Mouse (Mus musculus) skeletal muscle tissue, adult 2 months (tissue): ENCODE results near the gene Gm20431.
A peak's percentile ranks its signal among the peaks of the same experiment; 100 is the strongest.

ENCODE experiments used
- DNase-seq: peaks from one replicate; pipeline ENCODE4 v3.0.0-alpha.2; 2012; ENCODE audit warnings: low read depth, low spot score

Gene Gm20431

DNA sequence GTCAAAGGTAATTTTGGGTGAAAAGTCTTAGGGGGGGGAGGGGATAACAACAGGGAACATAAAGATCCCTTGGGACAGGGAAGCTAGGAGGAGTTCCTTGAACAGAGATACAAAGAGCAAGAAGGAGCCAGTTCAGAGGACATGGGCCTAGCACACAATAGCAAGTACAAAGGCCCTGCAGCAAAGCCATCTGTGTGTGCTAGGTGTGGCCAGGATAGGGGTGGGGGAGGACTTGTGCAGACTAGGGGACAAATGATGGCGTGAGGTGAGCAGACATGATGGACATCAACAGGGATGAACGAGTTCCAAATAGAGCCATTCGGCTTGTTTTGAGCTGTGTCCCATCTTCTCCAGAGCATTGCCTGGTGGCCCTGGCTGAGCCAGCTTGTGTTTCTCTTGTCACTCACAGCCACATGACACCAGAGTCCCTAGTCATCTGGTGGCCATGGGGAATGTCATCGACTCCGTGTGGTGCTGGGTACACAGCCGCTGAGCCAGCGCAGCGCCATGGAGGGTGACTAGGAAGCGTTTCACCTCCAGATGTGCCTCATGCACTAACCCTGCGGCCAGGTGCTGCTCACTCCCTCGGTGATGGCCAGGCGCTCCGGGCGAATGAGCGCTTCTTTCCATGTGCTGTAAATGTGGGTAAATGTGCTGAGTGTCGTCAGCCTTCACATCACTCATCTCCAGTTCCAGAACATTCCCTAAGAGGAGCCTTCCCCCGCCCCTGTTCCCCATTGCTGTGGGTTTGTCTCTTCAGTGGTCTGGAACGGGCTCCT, 89.7 kb downstream of the Gm20431 start:
- no peak for DNase-seq

DNA sequence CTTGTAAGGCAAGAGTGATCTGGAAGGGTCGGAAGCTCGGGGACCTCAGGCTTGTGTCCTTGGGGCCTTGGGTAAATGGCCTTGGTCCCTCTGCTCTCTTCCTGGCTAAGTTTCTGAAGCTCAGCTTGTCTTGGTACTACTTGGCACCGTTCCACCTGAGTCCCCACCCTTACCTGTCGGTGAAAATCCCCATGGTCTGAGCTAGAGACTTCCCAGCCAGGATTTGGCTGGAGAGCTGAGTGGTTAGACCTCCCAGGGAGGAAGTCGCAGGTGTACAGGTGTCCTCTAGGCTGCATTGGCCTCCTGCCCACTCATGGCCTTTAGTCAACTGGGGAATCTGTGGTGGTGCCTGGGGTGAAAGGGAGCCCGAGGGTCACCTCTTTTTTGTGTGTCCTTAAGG, 90.5 kb downstream of the Gm20431 start:
- DNase-seq, result no peak

DNA sequence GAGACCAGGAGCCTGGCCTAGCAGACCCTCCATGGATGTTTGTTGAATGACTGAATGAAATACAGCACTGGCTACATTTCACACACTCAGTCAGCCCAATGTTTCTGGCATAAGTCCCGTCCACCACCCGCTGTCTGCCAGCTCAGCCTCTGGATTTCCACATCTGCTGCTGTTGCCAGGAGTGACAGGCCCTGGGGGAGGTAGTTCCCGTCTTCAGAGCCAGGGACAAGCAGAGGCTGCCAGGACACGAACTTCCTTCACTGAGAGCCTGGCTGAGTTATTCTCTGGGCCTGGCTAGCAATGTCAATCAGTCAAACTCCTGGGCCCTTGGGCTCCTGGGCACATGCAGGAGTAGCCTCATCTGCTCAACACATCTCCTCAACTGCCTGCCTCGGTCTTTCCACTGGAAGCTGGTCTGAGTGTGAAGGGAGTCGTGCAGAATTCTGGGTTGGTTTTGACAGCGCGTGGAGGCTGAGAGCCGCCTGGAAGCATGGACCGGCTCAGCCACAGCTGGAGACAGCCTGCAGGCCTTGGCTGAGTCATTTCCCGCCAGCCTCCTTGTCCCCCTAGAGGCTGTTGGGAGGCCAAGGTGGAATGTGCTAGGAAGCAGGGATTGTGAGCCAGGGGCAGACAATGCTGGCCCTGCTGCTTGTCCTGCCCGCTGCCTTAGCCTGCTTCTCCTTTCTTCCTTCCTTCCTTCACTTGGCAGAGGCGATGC, 91.2 kb downstream of the Gm20431 start:
- DNase-seq, result peak; percentile 90

DNA sequence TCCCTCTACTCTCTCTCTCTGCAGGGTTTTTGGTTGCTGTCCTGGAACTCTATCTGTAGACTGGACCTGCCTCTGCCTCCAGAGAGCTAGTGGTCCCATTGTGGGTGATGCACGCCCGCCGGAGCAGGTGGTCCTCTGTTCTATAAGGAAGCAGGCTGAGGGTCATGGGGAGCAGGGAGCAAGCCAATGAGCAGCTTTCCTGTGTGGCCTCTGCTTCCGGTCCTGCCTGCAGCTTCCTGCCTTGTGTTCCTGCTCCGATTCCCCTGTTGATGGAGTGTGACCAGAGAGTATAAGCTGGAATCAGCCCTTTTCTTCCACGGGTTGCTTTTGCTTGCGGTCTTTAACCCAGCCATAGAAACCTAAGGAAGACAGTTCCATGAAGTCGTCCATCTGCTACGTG, 93.2 kb downstream of the Gm20431 start:
- DNase-seq, result no peak

DNA sequence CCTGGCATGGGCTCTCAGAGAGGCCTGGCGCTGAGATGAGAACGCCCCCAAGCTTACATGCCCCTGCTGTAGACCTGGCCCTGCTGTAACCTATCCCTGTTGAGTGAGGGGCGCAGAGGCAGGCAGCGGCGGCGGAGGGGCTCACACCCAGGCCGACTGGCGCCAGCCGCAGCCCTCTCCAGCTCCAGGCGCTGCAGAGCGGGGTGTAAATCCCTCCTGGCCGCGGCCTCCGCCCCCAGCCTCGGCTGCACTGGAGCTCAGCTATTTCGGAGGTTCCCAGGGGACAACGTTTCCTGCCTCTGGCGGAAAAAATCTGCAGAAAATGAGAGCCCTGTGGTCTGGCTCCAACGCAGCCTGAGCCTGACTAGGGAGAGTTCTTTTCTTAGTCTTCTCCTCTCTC, 95.6 kb downstream of the Gm20431 start:
- peak; percentile 74 for DNase-seq

DNA sequence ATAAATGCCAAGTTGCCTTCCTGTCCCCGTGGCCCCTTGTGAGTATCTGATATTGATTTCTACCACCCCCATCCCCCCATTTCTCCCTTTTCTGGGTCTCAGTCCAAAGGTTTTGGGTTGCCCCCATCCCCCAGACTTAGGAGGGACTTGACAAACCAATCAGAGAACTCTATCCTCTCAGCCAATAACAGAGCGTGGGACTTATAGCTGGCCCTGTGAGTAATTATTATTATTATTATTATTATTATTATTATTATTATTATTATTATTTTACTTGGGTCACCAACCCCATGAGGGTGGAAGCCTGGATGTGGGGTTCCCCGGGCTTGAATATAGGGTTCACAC, 96.0 kb downstream of the Gm20431 start:
- no peak for DNase-seq

DNA sequence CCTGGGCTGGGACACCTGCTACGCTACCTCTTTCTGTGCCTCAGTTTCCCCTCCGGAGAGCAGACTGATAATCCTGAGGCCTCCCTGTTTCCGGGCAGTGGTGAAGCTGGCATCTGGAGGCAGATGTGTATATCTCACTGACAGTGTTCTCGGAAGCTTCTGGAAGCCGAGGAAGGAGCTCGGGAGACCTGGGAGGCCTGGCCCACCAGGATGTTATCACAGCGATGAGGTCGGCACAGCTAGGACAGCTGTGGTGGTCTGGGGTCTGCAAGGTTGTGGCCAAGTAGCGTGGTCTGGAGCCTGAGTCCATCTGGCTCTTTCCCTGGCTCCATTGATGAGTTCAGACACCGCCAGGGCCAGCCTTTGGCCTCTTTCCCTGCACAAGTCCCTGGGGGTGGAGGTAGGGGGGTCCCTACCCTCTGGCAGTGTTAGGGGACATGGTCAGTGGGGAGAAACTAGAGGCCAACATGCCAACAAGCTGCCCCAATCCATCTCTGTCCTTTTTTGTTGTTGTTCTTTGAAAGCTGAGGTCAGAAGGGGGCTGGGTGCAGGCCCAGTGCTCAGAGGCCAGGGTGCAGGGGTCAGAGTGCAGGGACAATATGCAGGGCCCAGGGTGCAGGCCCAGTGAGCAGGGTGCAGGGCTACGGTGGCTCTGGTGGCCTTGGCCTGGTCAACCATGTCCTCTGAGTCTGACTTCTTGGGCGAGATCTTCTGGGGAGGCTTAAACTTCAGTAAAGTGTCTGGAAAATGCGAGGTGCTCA, 96.6 kb downstream of the Gm20431 start:
- DNase-seq, result no peak

DNA sequence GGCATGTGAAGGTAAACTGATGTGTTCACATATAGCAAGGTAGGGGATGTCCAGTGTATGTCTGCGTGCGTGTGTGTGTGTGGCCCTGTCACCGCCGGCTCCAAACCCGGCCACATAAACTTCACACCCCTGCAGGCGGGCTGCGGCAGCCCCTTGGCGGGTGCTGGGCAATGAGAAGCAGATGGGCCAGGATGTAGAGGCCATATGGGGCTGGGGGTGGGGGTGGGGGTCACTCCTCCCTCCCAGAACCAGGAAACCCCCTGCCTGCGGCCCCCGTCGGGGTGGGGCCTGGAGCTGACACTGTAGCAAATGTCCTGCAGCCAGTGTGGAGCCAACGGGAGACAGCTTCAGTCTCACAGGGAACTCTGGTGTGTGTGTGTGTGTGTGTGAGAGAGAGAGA, 97.6 kb downstream of the Gm20431 start:
- DNase-seq, result no peak

DNA sequence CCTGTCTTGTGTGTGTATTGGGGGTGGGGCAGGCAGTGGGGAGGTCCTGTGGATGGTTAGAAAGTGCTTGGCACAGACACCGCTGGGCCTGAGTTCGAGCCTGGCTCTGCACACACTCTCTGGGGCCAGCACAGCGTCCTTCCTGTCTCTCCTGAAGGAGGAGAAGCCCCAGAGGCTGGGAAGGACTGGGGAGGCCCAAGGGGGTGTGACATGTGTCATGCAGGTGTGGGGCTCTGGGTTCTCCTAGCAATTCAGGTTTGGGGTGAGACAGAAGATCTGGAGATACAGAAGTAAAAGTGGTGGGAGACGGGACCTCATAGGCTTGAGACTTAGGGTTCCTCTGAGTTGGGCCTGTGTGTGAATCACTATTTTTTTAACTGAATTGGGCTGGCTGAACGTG, 98.3 kb downstream of the Gm20431 start:
- DNase-seq, result no peak

DNA sequence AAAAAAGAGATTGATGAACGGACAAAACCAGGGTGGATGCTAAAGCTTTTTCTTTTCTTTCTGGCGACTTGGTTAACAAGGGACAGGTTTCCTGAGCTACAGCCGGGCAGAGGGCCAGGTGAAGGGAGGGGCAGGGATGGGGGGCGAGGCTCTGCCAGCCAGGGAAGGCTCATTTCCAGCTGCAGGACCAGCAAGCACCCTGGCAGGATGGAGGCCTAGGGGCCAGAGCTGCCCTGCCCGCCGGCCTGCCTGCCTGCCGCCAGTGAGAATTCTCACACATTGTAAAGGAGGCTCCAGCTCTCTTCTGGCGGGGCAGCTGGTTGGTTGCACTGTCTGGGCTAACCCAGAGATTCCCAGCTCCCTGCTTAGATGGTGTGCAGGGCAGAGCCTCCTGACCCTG, 99.2 kb downstream of the Gm20431 start:
- peak; percentile 39 for DNase-seq

DNA sequence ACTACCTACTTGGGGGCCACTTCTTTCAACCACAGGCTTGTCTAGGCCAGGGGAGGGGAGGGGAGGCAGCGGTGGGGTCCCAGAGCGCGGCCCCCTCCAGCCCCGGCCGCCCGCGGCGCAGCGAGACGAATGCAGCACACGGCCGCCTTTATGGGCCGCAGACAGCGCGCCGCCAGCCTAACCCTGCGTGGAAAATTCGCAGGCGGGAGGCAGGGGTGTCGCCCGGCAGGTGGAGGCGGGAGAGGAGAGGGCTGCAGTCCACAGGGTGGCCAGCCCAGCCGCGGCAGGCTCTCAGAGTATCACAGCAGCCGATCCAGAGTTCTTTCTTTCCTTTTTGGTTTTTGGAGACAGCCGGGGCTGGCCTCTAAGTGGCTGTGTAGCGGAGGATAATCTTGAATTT, 101.9 kb downstream of the Gm20431 start:
- DNase-seq, result no peak
